Mouse (Mus musculus) thymus, postnatal 10 days (tissue): Measurements from ENCODE around the gene Gm20388.

Source experiments
- DNase-seq, 2 experiments: peaks; one replicate each; pipeline ENCODE4 v3.0.0; 2021; ENCODE audit warnings: low spot score in 2 of 2

Gm20388 gene

GRCm38 (mm10) chr8:123754538-123755431, 3844.1 kb downstream of the Gm20388 start:
- DNase-seq = no peak

DNA sequence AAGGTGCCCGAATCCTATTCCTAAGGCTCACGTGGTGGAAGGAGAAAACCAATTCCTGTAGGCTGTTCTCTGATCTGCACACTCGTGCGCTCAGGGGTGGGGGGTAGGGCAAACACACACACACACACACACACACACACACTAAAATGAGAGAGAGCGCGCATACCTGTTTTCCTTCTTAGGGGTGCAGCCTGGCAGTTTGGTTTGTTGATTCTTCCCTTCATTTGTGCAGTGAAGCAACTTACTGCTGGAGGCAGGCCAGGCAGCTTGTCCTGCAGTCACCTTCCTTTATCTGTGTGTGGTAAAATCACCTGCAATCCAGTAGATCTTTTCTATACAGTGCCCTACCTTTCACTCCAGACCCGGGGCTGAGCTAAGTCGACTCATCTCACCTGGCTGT, 3846.3 kb downstream of the Gm20388 start:
- no peak for DNase-seq

DNA sequence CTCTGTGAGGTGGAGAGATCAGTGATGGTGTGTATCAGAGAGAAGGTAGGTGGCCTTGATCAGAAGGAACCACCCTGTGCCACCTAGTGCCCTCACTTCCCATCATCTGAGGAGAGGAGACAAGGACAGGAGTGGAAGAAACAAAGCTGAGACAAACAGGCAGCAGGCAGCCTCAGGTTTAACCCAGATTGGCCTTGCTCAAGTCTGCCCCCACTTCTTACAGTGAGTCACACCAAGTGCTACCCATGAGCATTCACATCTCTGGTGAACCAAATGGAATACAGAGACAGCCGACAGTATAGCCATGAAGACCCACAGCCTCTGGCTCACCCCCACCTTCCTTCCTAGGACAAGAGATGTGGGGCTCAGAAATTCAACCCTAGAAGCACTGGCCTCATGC, 3848.3 kb downstream of the Gm20388 start:
- no peak for DNase-seq

DNA sequence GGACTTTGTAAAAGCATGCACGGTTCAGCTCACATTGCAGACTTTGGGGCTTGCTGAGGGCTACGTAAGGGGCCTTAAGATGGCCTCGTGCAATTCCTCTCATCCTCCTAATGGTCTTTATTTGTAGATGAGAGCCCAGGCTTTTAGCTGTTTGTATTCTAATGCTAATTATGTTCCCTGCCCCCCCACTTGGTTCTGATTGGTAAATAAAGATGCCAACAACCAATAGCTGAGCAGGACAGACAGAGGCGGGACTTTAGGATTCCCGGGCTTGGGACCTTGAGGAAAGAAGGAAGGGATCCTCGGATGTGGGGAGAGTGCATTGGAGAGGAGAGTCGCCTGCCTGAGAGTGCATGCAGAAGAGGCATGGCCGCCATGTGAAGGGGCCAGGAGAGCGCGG, 3849.3 kb downstream of the Gm20388 start:
- DNase-seq = no peak

DNA sequence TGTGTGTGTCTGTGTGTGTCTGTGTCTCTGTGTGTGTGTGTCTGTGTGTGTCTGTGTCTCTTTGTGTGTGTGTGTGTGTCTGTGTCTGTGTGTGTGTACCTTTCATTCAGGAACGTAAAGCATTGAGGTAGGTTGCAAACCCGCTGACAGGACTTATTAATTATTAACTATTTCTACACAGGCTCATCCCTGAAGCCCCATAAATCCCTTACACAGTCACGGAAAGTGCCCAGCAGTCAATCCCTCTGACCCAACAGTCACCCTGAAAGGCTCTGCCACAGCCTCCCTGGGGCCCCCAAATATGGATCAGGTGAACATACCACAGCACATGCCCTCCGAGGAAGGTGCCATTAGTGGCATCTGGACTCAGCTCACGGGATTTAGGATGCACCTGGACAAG, 3849.9 kb downstream of the Gm20388 start:
- no peak for DNase-seq

DNA sequence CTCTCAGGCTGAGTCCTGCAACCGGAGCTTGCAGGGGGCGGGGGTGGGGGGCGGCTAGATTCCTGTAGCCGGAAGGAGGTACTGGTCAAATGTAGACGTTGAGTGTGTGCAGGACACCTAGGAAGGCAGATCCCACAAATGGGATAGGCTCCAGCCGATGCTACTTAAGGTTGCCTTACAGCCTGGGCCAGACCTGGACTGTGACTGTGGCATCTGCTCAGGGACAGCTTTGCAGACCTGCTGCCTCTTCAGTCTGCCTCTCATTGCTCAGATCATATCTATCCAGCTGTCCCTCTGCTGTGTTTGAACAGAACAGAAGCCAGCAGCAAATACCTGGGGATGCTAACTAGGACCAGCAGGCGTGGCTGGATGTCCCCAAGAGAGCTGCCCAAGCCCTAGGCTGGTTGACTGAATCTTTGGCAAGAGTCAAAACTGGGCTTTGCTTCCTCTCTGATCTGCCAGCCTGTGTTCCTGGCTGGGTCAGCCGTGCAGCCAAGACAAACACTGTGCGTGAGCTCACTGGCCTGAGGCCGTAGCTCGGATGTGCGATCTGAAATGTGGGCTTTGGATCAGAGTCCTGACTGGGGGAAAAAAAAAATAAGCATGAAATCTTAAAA, 3850.7 kb downstream of the Gm20388 start:
- DNase-seq = no peak

DNA sequence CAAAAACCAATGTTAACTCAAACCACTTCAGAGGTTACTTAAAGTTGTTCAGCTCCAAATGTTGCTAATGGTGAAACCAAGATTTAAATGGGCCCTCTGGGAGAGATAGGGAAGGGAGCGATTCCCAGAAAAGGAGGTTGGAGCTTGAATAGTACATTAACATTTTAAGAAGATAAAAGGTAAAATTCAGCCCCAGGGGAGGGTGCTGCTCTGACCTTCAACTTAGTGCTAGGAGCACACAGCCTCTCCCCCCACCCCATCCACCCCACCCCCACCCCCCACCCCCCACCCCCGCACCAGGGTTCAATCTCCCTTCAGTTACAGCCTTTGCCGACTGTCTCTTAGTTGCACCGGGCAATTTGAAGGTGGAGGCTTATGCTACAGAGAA, 3851.2 kb downstream of the Gm20388 start:
- no peak for DNase-seq

- DNase-seq = no peak
These were observed 3852.7 kb downstream of the Gm20388 start for GRCm38 (mm10) chr8:123763355-123763754.

GRCm38 (mm10) chr8:123764671-123765070, 3854.0 kb downstream of the Gm20388 start:
- no peak for DNase-seq

DNA sequence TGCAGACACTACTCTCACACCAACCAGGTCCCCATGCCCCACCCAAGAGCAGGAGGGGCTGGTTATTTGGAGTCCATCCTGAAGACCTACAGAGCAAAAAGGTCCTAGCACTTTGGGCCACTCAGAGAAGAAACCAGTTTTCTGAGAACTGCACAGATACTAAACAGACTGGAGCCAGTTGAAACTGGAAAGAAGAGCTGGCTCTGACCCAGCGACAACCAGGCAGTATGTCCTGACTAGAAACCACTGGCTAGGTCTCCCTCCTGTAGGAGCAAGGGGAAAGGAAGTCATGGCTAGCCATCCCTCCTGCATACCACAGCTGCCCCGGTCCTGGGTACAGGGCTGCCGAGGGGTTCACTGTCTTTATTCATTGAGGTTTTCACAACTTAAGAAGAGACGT, 3855.9 kb downstream of the Gm20388 start:
- DNase-seq = no peak

DNA sequence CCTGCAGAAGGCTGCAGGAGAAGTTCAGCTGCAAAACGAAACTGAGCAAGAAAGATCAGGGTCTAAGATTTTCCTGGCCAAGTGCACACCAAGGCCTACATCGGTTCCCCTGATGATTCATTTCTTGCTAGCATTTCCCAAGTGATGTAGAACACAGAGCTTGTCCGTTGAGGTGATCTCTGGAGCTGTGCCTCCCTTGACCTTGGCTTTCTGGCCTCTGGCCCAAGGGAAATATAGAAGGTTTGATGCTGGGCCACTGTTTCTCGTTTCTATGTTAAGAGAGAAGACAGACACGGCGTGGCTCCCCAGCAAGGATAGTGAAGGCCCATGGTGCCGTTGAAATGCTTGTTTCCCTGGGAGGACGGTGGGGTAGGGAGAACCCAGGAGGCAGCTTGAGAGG, 3857.2 kb downstream of the Gm20388 start:
- DNase-seq = no peak

- no peak for DNase-seq
These were observed 3858.1 kb downstream of the Gm20388 start for GRCm38 (mm10) chr8:123768492-123769356.

DNA sequence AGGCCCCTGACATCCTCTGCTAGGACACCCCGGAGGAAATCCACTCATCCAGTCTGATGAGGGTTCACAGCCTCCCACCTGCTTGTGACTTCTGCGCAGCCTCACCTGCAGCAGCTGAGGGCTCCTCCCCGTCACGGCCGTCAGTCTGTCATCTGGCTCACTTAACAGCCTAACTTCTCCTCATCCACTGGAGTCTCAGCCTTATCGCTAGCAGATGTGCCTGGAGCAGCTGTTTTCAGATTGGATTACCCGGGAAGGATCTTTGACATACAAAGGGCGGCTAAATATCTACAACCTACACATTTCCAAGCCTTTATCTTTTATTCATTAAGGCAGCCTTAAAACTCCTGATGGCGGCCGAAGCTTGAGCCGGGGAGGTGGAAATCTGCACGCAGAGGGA, 3862.8 kb downstream of the Gm20388 start:
- DNase-seq = no peak

GRCm38 (mm10) chr8:123774491-123774890, 3863.8 kb downstream of the Gm20388 start:
- no peak for DNase-seq

DNA sequence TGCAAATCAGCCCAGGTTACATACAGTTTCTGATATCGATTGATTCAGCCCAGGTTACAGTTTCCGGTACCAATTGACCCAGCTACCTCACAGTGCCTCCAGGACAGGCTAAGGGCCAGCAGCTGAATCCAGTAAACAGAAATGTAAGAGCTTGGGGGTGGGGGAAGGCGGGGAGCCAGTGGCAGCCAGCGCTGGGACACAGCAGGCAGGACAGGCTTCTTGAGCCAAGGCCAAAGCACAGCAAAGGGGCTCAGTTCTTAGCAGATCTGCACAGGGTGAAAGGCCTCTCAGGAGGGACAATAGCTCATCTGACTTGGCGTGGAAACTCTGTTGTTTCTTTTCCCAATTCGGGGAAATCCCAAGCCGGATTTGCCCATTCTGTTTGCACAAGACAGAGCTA, 3866.7 kb downstream of the Gm20388 start:
- DNase-seq = no peak

- DNase-seq = no peak
These were observed 3869.8 kb downstream of the Gm20388 start for GRCm38 (mm10) chr8:123780471-123780870.

DNA sequence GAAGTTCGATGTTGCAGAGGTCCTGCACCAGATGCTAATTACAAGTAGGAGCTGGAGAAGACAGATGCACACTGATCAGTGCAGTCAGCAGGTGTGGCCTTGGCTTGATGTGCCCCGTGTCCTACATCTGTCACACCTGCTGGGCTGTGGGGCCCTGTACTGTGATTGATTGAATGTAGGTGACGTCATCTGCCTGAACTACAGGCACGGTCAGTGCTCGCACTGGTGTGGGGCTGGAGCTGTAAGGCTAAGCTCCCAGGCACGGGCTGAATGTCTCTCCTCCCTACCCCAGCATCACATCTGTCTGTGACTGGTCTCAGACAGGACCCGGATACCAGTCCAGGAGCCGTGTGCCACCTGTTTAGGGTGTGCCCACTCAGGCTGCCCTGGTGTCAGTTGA, 3870.6 kb downstream of the Gm20388 start:
- no peak for DNase-seq

DNA sequence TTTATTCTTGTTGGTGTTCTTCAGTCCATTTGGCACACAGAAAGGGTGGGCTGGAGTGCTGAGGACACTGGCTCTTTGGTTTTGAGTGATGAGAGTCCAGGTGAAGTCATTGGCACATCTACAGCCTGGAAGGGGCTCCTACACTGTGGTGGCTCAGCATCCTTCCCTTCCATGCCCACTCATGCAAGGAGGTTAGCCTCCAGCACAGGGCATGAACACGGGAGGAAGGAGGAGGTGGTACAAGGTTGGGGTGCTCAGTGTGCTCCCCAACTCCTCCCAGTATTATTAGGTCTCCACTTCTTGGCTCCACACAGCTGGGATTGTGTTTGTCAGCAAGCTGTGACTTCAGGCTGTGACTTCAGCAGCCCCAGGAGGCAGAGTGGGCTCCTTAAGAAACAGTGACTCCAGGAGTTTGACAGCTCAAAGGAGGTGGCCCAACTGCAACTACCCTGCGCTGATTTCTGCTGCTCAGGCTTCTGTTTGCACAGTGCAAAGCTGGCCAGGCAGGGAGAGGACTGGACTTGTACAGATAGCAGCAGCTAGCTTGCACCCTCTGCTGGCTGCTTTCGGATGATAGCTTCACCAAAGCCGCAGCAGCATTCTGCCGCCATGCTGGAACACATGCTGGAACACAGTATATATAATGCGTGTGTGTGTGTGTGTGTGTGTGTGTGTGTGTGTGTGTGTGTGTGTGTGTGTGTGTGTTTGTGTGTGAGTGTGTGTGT, 3873.0 kb downstream of the Gm20388 start:
- DNase-seq = peak in 1 of 2 experiments; percentile 36

GRCm38 (mm10) chr8:123786166-123786565, 3875.5 kb downstream of the Gm20388 start:
- no peak for DNase-seq

DNA sequence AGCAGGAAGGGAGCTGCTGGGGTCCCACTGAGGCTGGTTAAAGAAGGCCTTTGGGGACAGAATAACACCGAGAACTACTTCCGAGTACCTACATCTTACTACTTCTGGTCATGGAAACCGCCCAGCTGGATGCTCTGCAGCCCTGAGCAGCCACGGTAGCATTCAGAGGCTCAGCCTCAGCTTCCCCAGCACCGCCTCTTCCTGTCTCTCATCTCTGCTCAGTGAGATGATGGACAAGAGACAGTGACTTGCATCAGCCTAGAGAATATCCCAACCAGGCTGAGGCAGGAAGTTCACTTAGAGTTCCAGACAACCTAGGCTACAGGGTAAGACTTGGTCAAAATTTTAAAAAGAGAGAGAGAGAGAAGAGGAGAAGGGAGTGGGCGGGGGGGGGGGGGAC, 3876.0 kb downstream of the Gm20388 start:
- no peak for DNase-seq

DNA sequence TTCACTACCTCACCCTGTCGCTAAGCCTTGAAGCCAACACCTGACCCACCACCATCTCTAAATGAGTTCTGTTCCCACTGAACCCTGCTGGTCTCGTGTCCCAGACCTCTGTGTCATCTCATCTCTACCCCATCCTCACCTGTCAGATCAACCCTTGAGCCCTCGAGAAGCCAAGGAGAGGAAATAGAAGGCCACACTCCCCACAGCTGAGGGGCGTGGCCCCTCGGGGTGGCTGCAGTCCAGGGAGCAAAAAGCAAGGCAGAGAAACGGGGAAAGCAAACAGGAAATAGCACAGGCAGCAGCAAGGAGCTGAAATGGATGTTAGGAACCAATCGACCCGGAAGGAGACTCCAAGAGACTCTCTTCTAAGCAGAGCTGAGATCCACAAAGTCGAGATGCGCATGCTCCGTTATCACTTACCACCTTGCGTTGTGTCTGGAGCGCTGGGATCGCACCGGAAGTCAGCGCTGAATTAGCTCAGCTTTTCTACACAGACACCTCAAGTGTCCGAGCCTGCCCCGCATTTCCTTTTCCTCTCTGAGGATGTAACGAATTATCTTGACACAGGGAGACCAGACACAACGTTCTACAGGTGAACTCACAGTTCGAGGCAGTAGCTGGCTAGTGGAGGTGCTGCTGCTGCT, 3876.7 kb downstream of the Gm20388 start:
- peak; percentile 12 to 13 for DNase-seq
